Mouse (Mus musculus): ENCODE results near the gene Nav3. TPM values are rescaled to one million over a fixed set of nuclear protein-coding genes. Genes with fewer than 3 reads are reported as not detected.

Gene Nav3
- polyA plus RNA-seq, 1 experiment from 2014 or later, result 0.07 TPM

DNA sequence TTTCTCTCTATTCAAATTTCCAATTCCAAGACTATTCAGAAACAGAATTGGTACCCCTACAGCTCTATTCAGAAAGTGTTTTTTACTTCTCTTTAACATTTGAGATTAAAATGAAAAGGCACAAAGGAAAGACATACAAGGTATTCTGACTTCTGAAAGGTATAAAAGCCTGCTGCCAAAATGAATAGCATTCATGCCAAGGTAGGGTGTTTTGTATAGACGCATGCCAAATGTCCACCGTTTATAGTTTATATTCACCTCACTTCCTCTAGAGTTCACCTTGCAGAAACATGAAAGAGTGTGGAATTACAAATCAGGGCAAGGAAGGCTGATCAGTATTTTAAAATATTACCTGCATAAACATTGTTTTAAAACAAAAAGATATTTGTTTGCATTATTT is 737.2 kb downstream of the Nav3 start:
- 78% methylated on average over 2 of the region's 2 CpGs for WGBS (ENCODE audit: insufficient replicate concordance)

DNA sequence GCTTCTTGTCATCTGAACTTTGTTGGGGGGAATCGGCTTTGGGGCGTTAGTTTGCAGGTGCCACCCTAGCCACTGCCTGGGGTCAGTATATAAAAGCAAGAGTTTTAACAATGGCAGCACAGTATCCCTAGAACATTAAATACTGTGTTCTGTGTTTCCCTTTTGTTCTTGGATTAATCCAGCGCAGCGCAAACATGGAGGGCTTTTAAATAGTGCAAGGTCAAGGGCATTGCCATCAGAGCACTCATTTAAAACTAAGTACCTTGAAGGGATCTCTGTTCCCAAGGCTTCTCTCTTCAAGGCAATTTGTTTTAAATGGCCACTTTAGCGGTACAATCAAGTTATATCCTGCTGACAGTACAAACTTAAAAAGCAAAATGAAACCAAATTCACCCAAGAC is 737.6 kb downstream of the Nav3 start:
- Histone ChIP-seq H3K27me3 (ENCODE audit: control insufficient read depth, insufficient read depth, low read depth, low read length) (no peaks in the 10 kb centered on the region), H3K36me3 (ENCODE audit: control insufficient read depth, insufficient read depth) (no peaks in the 10 kb centered on the region), H3K4me2 (ENCODE audit: low read depth, low read length) (no peak overlapping the region), H3K9me3 (replicated peaks; ENCODE audit: control insufficient read depth, low read length) (no peaks in the 10 kb centered on the region), H3K9ac (ENCODE audit: low read depth, low read length) (no peak overlapping the region), H3K27ac (ENCODE audit: low read length) (no peak overlapping the region), H3K4me3 (ENCODE audit: low read depth, low read length) (no peak overlapping the region), H3K4me1 (ENCODE audit: control insufficient read depth, low read depth, low read length) (no peaks in the 10 kb centered on the region)
- WGBS (ENCODE audit: insufficient replicate concordance), result 71% methylated on average over 5 of the region's 5 CpGs
- no peak for ATAC-seq (ENCODE audit: low read depth)

More for the DNA sequence above, 737.2 kb downstream of the Nav3 start:
- Histone ChIP-seq H3K27ac (ENCODE audit: low read length) (no peak overlapping the region), H3K9me3 (replicated peaks; ENCODE audit: control insufficient read depth, low read length) (no peaks in the 10 kb centered on the region), H3K9ac (ENCODE audit: low read depth, low read length) (no peak overlapping the region), H3K4me2 (ENCODE audit: low read depth, low read length) (no peak overlapping the region), H3K36me3 (ENCODE audit: control insufficient read depth, insufficient read depth) (no peaks in the 10 kb centered on the region), H3K27me3 (ENCODE audit: control insufficient read depth, insufficient read depth, low read depth, low read length) (no peaks in the 10 kb centered on the region), H3K4me3 (ENCODE audit: low read depth, low read length) (no peak overlapping the region), H3K4me1 (ENCODE audit: control insufficient read depth, low read depth, low read length) (no peaks in the 10 kb centered on the region)
- ATAC-seq (ENCODE audit: low read depth), result no peak

DNA sequence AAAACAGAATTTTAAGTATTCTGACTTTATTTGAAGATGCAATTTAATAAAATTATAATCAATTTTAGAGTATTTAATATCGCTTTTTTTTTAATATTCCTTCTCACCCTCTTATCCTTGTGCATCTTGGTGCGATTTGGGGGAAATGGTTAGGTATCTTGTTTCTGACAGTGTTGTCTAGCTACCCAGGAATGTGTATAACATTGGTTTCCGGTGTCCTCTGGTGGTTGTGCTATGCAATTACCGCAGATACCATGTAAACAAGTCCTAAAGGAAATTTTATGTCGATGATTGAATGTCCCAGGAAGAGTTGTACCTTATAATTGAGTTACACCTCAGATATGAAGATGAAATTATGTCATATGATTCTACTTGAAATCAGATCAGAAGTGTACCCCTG is 743.0 kb downstream of the Nav3 start:
- Histone ChIP-seq H3K27me3 (ENCODE audit: control insufficient read depth, insufficient read depth, low read depth, low read length) (no peaks in the 10 kb centered on the region), H3K27ac (ENCODE audit: low read length) (no peak overlapping the region), H3K9me3 (replicated peaks; ENCODE audit: control insufficient read depth, low read length) (no peaks in the 10 kb centered on the region), H3K4me2 (ENCODE audit: low read depth, low read length) (no peak overlapping the region), H3K9ac (ENCODE audit: low read depth, low read length) (no peak overlapping the region), H3K4me3 (ENCODE audit: low read depth, low read length) (no peak overlapping the region), H3K4me1 (ENCODE audit: control insufficient read depth, low read depth, low read length) (no peaks in the 10 kb centered on the region), H3K36me3 (ENCODE audit: control insufficient read depth, insufficient read depth) (no peaks in the 10 kb centered on the region)
- ATAC-seq (ENCODE audit: low read depth), result no peak
- 32% methylated on average over 5 of the region's 5 CpGs for WGBS (ENCODE audit: insufficient replicate concordance)

DNA sequence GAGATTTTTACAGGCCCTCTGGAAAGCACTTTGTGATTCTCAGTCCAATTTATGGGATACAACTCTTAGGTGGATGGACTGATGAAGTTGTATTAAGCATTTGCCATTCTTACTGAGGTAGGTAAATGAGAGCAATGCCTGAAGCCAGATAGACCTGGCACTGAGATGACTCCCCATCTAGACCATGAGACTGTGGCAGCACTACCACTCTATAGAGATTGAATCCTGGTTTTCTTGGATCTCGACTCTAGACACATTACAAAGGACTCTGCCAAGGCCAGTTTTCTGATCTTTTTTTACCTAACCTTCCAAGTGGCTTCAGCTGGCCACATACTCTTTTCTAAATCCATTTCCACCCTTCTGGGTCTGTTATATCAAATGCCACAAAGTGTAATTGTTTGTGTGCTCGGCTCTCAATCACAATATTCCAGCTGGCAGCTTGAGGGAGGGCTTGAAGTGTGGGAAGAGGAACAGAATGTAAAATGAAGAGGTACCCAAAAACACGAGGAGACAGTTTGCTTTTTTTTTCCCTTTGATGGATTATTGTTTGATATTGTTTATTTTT is 756.2 kb downstream of the Nav3 start:
- no peaks in the 10 kb centered on the region for H3K9me3 ChIP-seq (replicated peaks; ENCODE audit: control insufficient read depth, low read length)
- H3K27me3 ChIP-seq (ENCODE audit: control insufficient read depth, insufficient read depth, low read depth, low read length), result no peaks in the 10 kb centered on the region
- H3K4me2 ChIP-seq (ENCODE audit: low read depth, low read length), result no peak overlapping the region
- 30% methylated on average over 3 of the region's 3 CpGs for WGBS (ENCODE audit: insufficient replicate concordance)
- no peak for ATAC-seq (ENCODE audit: low read depth)
- H3K4me3 ChIP-seq (ENCODE audit: low read depth, low read length), result no peak overlapping the region
- H3K36me3 ChIP-seq (ENCODE audit: control insufficient read depth, insufficient read depth), result no peaks in the 10 kb centered on the region
- no peak overlapping the region for H3K27ac ChIP-seq (ENCODE audit: low read length)
- H3K9ac ChIP-seq (ENCODE audit: low read depth, low read length), result no peak overlapping the region
- H3K4me1 ChIP-seq (ENCODE audit: control insufficient read depth, low read depth, low read length), result no peaks in the 10 kb centered on the region

DNA sequence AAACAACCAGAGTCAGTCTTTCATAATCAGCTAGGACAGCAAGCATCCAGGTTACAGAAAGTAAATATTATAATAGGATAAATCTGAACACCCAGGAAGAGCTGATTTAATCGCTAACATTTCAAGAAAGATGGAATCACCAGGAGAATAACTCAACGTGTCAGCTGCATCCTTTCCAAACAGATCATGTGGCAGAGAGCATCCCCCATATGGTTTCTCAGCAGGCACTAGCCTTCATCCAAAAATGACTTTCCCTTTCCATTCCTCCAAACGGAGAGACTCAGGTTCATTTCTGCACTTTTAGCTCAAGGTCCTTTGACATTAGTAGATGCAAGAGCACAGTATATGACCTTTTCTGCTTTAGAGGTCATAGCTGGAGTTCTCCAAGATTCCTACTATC is 765.4 kb downstream of the Nav3 start:
- WGBS (ENCODE audit: insufficient replicate concordance), result 58% methylated on average over 3 of the region's 3 CpGs
- Histone ChIP-seq H3K4me3 (ENCODE audit: low read depth, low read length) (no peak overlapping the region), H3K27ac (ENCODE audit: low read length) (no peak overlapping the region), H3K27me3 (ENCODE audit: control insufficient read depth, insufficient read depth, low read depth, low read length) (no peaks in the 10 kb centered on the region), H3K4me2 (ENCODE audit: low read depth, low read length) (no peak overlapping the region), H3K9ac (ENCODE audit: low read depth, low read length) (no peak overlapping the region), H3K9me3 (replicated peaks; ENCODE audit: control insufficient read depth, low read length) (no peaks in the 10 kb centered on the region), H3K4me1 (ENCODE audit: control insufficient read depth, low read depth, low read length) (no peaks in the 10 kb centered on the region), H3K36me3 (ENCODE audit: control insufficient read depth, insufficient read depth) (no peaks in the 10 kb centered on the region)
- no peak for ATAC-seq (ENCODE audit: low read depth)

DNA sequence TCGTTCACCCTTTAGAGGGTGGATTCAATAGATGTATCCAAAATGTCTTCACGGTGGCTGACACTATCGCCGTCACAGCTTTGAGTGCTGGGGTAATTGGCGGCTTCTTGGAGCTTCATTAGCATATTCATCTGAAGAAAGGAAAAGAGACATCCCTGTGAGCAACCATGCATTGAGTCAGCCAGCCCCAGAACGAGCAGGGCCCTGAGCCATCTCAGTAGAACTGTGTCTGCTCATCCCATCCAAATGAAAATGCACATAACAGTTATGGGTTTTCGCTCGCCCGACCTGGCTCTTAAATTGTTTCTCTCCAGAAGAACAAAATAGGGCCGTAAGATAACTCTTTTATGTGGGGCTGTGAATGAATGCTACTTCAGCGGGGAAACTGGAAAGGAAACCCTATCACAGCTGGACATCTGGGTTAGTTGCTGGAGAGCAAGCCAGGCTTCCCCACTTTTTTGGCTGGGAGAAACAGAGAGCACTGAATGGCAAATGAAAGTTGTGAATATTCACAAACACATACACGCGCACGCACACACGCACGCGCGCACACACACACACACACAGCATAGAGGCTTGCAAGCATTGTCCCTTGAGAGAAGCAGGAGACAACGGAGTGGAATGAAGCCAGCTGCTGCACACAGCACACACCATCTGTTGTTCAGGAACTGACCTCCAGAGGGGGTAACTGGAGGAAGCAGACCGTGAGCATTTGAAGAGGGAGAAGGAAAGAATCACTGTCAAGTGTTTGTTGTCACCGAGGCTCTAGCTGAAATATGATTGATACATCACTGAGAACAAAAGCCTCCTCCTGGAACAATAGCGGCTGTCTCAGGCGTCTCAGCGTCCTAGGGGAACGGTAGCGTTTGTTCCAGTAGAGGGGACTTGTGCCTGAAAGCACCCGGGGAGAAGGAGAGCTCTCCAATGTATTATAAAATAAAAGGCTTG is 771.6 kb downstream of the Nav3 start:
- Histone ChIP-seq H3K4me1 (ENCODE audit: control insufficient read depth, low read depth, low read length) (no peaks in the 10 kb centered on the region), H3K27ac (ENCODE audit: low read length) (no peak overlapping the region), H3K9ac (ENCODE audit: low read depth, low read length) (no peak overlapping the region), H3K36me3 (ENCODE audit: control insufficient read depth, insufficient read depth) (no peaks in the 10 kb centered on the region), H3K4me3 (ENCODE audit: low read depth, low read length) (no peak overlapping the region), H3K4me2 (ENCODE audit: low read depth, low read length) (no peak overlapping the region), H3K27me3 (ENCODE audit: control insufficient read depth, insufficient read depth, low read depth, low read length) (no peaks in the 10 kb centered on the region), H3K9me3 (replicated peaks; ENCODE audit: control insufficient read depth, low read length) (no peaks in the 10 kb centered on the region)
- no peak for ATAC-seq (ENCODE audit: low read depth)
- WGBS (ENCODE audit: insufficient replicate concordance), result 44% methylated on average over 27 of the region's 27 CpGs

DNA sequence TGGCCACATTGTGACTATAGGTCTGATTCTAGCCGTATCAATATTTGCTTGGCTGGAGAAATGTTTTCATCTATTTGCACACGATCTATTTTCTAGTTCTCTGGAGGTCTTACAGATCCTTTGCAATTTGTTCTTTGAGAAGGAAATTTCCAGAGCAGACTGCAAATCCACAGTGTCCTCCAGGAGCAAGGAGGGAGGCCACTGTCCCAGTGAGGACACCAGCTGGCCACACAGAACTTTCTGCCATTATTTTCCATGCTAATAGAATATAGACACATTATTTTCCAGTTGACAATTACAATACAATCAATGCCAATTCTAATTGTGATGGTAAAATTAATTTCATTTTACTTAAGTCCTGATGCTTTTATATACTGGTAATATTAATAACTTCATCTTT is 783.1 kb downstream of the Nav3 start:
- no peak overlapping the region for H3K4me3 ChIP-seq (ENCODE audit: low read depth, low read length)
- H3K27ac ChIP-seq (ENCODE audit: low read length), result no peak overlapping the region
- H3K36me3 ChIP-seq (ENCODE audit: control insufficient read depth, insufficient read depth), result no peaks in the 10 kb centered on the region
- H3K9ac ChIP-seq (ENCODE audit: low read depth, low read length), result no peak overlapping the region
- H3K9me3 ChIP-seq (replicated peaks; ENCODE audit: control insufficient read depth, low read length), result no peaks in the 10 kb centered on the region
- no peak for ATAC-seq (ENCODE audit: low read depth)
- no peaks in the 10 kb centered on the region for H3K4me1 ChIP-seq (ENCODE audit: control insufficient read depth, low read depth, low read length)
- H3K27me3 ChIP-seq (ENCODE audit: control insufficient read depth, insufficient read depth, low read depth, low read length), result no peaks in the 10 kb centered on the region
- no peak overlapping the region for H3K4me2 ChIP-seq (ENCODE audit: low read depth, low read length)
- WGBS (ENCODE audit: insufficient replicate concordance), result 60% methylated on average over 2 of the region's 2 CpGs

DNA sequence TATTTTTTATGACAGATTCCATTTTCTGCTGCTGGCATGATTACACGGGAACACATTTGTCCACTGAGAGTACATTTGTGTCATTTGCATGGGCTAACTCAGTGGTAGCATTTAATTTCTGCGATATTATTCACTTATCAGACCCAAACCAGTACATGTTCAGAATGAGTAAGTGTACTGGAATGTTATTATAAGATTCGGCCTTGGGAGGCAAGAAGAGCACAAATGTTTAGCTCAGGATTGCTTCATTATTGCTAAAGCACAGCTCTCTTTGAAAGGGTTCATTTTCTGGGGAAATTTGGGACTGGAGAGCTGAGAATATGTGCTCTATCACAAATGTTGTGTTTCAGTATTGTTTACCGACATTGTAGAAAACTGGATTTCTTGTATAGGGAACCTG is 788.6 kb downstream of the Nav3 start:
- Histone ChIP-seq H3K27ac (ENCODE audit: low read length) (no peak overlapping the region), H3K4me3 (ENCODE audit: low read depth, low read length) (no peak overlapping the region), H3K4me2 (ENCODE audit: low read depth, low read length) (no peak overlapping the region), H3K4me1 (ENCODE audit: control insufficient read depth, low read depth, low read length) (no peaks in the 10 kb centered on the region), H3K36me3 (ENCODE audit: control insufficient read depth, insufficient read depth) (no peaks in the 10 kb centered on the region), H3K9ac (ENCODE audit: low read depth, low read length) (no peak overlapping the region), H3K9me3 (replicated peaks; ENCODE audit: control insufficient read depth, low read length) (no peaks in the 10 kb centered on the region), H3K27me3 (ENCODE audit: control insufficient read depth, insufficient read depth, low read depth, low read length) (no peaks in the 10 kb centered on the region)
- 54% methylated on average over 4 of the region's 4 CpGs for WGBS (ENCODE audit: insufficient replicate concordance)
- ATAC-seq (ENCODE audit: low read depth), result no peak

DNA sequence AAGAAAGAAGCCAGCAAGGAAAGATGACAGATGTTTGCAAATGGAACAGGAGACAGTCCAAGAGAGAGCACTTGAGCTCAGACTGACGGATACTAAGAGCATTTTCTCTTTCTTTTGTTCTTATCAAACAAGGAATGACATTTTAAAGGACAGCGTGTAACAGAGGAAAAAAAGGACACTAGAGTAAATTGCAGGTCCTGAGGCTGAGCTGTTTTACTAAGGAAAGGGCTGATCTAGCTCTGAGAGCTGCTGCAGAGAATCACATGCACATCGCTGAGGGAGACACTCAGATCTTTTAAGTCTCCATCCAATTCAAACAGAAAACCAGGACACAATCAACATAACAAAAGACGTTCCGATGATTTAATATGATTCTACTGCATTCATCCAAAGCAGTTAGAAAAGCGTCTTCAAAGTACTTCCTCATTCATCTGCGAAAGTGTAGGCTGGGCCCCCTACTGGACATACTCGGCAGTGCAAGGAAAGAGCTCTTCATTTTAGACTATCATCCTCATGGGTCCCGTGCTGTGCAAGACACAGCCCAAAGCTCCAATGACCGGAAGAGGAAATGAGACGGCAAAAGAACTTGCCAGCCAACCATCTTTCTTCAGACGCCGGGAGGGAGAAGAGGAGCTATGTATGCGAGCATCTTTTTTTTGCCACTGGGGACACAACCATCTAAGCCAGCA is 791.2 kb downstream of the Nav3 start:
- no peaks in the 10 kb centered on the region for H3K27me3 ChIP-seq (ENCODE audit: control insufficient read depth, insufficient read depth, low read depth, low read length)
- no peak overlapping the region for H3K4me3 ChIP-seq (ENCODE audit: low read depth, low read length)
- no peaks in the 10 kb centered on the region for H3K4me1 ChIP-seq (ENCODE audit: control insufficient read depth, low read depth, low read length)
- no peaks in the 10 kb centered on the region for H3K36me3 ChIP-seq (ENCODE audit: control insufficient read depth, insufficient read depth)
- ATAC-seq (ENCODE audit: low read depth), result no peak
- WGBS (ENCODE audit: insufficient replicate concordance), result 18% methylated on average over 14 of the region's 14 CpGs
- H3K27ac ChIP-seq (ENCODE audit: low read length), result no peak overlapping the region
- H3K9ac ChIP-seq (ENCODE audit: low read depth, low read length), result no peak overlapping the region
- no peaks in the 10 kb centered on the region for H3K9me3 ChIP-seq (replicated peaks; ENCODE audit: control insufficient read depth, low read length)
- no peak overlapping the region for H3K4me2 ChIP-seq (ENCODE audit: low read depth, low read length)

Data from liver, embryonic 16.5 days (tissue).